Mouse (Mus musculus) cerebellum, adult 11 months (tissue): ENCODE measurements at regions not wholly inside any gene's neighbourhood (a gene's known extent, or its start where the extent isn't known, plus 50 kb on each side); places are given as distances from the start of the nearest gene placed in this dataset.
A peak's percentile ranks its signal among the peaks of the same experiment; 100 is the strongest.
"Not testable (repeated sequence)": the region's sequence is repeated elsewhere in the genome, so short reads cannot be mapped to it uniquely, and the experiment has no call there.

ENCODE experiments used
- DNase-seq: peaks from one replicate; pipeline ENCODE4 v3.0.0; 2022

DNA sequence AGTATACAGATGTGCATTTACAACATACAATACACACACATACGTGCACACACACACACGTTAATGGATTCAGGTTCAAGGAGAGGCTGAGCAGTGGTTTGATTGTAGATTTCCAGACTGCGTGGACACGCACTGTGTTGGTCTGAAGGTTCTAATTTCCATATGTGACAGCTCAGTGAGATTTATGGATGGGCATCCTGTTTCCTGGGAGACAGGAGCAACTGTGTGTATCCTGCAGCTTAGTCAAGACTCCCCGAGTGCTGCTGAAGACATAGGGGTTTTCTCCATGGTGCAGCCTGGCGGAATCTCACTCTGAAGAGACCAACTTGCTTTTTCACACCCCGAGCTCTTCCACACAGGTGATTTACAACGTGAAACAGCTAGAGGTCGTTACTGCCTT, 119.3 kb upstream of the Foxk1 start:
- DNase-seq, result no peak

DNA sequence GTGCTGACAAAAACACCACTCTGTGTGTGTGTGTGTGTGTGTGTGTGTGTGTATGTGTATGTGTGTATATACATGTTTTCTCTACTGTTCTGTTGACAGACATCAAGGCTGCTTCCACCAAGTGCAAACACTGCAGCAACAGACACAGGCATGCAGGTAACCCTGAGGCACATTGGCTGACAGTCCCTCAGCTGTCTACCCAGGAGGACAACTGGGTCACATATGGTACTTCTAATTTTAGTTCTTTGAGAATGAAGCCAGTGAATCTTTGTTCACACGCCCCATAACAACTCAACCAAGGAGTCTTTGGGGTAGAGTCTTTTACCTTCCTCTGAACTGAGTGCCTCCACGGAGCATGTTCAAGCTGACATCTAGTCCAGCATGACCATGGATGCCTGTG, 113.3 kb upstream of the Foxk1 start:
- peak; percentile 3 for DNase-seq

DNA sequence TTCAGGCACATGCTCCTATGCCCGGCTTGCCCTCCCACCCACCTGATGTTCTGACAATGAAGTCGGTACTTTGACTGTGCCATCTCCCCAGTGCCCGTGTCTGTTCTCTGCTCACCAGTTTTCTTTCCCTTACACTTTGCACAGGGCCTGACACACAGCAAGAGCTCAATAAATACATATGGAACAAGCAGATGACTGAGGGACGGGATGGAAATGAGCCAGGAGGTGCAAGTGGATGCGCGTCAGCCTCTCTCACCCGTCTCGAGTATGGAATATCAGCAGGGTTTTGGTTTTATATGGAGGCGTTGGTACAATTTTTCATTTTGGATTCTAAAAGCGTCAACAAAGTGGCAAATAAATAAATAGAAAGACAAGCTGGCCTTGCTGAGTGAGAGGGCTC, 109.8 kb upstream of the Foxk1 start:
- no peak for DNase-seq

DNA sequence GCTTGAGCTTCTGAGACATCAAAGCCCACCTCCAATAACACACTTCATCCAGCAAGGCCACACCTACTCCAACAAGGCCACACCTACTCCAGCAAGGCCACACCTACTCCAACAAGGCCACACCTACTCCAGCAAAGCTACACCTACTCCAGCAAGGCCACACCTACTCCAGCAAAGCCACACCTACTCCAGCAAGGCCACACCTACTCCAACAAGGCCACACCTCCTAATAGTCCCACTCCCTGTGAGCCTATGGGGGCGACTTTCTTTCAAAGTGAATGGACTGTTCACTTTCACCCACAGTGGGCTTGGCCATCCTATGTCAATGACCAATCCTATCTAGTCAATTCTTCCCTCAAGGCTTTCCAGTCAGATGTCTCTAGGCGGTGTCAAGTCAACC, 104.9 kb upstream of the Foxk1 start:
- DNase-seq, result not testable (repeated sequence)

DNA sequence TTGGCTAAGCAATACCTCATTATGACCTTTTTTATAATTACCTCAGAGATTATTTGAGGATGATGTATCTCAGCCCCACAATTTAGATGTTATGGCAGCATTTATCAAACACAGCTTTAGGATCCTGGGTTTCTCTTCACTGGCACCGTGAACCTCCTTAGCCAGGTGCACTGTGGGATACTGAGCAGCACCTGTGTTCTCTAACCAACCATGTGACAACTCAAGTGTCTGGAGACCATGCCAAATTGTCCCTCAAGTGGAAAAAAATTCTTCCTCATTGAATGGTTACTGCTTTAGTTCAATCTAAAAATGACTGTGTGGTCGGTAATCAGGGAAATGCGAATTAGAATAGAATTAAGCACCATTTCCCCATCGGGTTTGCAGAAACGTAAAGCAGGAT, 101.7 kb upstream of the Foxk1 start:
- DNase-seq, result no peak

DNA sequence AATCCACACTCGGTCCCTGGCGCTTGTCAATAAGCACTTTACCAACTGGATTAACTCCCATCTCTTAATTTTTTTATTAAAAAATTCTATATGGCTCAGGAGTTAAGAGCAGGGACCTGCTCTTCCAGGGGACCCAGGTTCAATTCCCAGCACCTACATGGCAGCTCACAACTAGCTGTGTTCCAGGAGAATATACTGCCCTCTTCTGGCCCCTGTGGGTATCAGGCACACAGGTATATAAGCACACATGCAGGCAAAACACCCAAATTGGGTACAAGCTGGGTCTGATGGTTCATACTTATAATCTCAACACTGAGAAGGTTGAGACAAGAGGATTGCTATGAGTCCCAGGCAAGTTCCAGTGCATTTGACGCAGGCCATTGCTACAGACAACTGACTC, 92.8 kb upstream of the Foxk1 start:
- DNase-seq, result no peak

DNA sequence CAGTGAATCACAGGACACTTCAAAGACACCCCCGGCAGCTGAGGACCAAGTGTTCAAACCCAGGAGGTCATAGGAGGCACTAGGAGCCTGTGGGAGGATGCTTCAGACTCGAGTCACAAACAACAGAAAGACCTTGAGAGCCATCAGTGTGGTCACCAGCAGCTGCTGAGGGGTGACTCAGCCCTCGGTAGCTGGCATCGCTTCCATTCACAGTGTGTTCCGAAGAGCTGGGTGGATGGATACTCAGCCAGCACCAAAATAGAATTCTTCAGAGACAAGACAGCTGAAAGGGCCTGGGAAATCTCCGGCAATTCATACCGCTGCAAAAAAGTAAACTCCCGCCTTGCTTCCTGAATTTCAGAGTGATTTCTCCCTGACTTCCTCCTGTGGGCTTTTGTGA, 87.4 kb upstream of the Foxk1 start:
- peak; percentile 11 for DNase-seq

DNA sequence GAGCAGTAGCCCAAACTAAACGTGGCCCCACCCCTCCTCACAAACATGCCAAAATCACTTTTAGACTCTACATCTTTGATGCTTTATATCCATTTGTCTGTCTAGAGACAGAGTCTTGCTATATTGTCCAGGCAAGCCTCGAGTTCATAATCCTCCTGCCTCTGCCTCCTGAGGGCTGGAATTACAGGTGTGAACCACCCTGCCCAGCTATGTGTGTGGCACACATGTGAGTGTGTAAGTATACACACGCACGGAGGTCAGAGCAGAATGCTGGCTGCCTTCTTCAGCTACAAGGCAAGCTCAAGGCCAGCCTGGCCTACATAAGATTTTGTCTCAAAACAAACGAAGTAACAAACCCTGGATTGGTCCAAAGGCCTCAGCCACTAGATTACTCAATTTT, 86.8 kb upstream of the Foxk1 start:
- DNase-seq, result no peak

DNA sequence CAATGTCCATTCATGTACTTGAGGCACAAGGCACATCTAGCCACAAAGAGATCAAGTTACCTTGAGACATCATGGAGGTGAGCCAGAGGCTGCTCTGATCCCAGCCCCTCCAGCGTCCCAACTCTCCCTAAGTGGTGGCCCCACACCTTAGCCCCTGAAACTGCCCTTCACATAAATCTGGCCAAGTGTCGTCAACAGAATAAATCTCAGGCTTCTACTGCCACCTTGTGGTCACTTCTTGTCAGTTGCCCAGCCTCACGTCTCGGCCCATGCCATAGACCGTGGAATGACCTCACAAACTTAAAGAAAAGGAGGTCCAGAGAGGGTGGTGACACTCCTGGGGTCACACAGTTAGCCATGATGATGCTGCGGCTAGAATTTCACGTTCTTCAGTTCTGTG, 82.0 kb upstream of the Foxk1 start:
- peak; percentile 54 for DNase-seq

DNA sequence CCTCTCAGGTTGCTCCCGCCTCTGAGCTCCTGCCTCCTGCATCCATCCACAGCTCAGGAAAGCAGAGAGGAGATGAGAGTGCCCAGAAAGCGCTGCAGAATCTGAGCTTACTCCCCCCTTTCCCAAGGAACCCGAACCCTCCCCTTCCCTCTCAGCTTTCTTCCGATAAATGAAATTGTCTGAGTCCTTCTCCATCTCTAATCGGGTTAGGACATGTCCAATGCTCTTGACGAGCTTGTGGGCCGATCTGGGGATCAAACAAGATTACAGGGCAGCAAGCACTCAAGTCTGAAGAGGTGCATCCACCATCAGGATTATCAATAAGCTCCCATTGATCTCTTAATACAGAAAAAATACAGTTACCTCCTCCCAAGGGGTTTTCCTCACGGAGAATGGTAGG, 80.0 kb upstream of the Foxk1 start:
- no peak for DNase-seq

DNA sequence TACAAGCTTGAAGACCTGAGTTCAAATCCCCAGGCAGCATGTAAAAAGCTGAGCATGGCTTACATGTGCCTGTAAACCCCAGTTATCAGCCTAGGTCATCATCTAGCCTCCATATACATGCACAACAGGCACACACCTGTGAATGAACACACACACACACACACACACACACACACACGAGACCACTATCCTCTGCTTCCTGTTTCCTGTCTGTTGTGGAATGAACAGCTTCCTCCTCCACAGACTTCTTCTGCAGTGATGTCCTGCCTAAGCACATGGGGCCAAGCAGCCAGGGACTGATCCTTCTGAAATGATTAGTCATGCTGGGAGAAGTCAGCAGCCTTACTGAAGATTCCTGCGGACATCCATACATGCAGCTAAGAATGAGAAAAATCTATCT, 76.4 kb upstream of the Foxk1 start:
- no peak for DNase-seq

DNA sequence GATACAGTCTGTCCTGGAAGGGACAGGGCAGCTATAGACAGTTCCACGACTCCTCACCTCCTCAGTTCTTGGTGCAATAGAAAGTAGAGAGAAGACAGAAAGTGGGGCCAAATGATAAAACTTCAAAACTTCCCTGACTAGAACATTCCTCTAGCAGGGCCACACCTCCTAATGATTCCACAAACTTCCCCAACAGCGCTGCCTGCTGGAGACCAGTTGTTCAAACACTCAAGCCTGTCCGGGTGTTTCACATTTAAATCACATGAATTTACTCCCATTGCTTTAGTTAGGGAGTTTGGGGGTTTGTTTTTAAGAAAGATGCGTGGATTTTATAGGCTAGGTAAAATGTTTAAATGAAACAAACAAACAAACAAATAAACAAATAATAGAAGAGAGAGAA, 75.7 kb upstream of the Foxk1 start:
- no peak for DNase-seq

DNA sequence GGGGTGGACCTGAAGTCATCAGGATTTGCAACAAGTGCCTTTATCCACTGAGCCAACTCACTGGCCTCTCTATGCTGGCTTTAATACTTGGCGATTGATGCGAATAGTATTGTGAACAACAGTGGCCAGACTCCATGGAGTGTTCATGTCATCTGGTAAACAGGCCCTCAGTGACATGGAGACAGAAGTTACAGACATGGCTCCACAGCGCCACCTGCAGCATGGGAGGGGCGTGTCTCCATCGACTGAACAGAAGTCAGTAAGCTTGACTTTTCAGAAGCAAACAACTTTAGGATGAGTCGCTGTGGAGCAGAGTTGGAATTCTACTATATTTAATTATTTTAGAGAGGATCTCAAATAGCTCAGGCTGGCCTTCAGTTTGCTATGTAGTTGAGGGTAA, 74.0 kb upstream of the Foxk1 start:
- peak; percentile 4 for DNase-seq

DNA sequence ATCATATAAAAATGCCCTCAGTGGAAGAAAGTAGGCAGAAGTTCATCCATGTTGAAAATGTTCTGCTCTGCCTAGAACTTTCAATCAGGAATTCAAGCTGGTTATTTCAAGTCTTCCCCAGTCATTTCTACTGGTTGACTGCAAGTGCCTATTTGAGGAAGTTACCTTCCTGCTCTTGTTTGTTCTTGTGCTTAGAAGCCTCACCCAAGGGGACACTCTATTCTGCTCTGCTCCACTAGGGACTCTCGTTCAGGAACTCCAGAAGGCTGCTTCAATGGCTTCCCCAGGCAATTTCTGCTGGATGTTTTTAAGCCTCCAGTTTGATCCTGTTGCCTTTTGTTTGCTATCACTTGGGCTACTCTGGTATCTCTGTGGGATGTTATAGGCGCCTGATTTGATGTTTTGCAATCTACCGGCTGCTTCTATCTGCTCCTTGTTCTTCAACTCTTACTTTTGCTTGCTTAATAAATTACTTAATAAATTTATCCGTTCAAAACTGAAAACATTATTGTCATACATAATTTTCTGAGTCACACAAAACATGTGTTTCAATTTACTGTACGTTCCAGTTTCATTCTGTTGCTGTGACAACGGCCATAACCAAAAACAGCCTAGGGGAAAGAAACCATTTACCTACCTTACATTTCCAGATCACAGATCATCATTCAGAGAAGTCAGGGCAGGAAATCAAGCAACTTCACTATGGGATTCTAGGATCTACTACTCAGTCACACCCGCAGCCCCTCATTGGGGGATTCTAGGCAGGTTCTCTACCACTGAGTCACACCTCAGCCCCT, 71.4 kb upstream of the Foxk1 start:
- DNase-seq, result no peak

DNA sequence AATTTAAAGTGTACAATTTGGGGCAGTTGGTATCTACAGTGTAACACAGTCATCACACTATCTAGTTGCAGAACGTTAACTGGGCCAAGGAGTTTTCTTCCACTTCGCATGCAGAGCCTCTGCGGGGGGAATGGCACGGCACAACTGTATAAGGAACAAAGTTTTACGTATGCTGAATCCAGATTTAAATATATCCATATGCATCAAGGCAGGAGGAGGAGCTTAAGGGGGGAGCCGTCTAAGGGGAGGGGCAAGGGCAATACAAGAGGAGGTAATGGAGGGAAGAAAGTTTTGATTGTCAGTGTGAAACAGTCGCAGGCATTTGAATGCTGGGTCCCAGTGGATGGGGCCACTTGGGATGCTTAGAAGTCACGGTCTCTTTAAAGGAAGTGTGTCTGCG, 68.6 kb upstream of the Foxk1 start:
- no peak for DNase-seq

DNA sequence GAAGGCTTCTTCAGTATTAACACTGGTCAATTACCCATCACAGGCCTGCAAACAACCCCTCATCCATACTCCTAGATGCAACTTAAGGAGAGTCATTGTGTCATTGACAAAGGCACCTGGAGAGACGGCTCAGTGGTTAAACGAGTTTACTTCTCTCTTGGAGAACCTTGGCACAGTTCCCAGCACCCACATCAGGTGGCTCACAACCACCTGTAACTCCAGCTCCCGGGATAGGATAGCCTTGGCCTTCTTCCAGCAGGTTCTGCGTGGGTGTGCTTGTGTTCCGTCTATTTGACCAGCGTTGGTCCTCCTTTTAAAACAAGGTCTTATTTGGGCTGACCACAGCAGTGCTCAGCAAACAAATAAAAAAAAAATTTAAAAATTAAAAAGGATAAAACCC, 63.9 kb upstream of the Foxk1 start:
- no peak for DNase-seq

DNA sequence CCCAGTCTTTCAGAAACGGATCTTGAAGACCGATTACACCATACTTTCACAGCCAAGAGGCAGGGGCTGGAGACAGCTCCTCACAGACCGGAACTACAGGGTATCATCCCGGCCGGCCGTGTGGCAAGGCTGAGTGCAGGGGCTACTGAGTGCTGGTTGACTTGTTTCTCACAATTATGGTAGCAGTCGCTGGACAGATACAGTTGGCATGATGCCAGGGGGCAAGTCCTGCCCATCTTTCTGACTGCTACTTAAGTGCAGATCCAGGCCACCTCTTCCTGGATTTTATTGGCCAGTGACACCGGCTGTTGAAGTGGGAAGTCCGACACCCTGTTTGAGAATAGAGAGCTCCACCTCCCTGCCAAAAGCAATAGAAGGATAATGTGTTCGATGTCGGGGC, 63.2 kb upstream of the Foxk1 start:
- DNase-seq, result no peak

DNA sequence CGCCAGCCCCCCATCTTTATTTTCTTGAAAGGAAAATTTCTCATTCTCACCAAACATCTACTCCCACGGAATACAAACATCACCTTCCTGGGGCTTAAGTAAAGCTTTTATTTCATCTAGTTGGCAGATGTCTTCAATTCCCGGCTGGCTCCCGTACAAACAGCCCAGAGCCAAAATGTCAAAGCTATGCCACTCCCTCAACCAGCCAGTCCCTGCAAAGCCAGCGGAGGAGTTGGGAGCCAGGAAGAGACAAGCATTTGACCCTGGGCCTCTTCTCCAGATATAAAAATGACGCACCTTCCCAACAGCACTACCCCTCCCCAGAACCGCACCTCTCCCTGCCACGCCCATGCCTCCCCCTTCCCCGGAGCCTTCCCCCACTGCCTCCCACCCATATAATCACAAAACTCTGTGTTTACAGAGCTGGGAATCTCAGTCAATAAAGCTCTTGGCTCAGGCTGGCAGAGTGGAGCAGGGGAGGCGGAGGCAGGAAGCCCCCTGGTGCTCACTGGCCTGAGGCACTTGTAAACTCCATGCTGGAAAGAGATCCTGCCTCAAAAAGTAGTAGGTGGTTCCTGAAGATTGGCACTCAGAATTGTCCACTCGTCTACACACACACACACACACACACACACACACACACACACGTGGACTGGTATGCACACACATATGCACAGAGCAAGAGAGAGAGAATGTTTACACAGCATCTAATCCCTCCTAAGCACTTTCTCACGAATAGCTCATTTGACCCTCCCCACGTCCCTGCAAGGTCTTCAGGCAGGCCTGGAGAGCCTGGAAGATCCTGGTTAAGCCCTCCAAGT, 60.9 kb upstream of the Foxk1 start:
- no peak for DNase-seq

DNA sequence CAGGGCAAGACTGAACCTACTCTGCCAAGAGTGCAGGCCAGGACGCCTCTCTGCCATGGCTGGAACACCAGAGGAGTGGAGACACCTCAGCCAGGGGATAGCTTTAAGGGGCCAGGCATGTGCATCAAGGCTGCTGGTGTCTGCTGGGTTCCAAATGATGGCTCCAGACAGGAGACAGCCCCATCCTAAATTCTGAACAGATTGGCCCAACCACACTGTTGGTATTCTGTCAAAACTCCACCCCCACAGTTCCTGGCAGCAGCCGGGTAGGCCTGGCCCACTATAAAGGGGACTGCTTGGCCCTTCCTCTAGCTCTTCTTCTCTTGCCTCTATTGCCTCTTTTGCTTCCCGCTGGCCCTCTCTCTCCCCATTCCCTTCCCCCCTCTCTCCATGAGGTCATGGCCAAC, 60.3 kb upstream of the Foxk1 start:
- no peak for DNase-seq

DNA sequence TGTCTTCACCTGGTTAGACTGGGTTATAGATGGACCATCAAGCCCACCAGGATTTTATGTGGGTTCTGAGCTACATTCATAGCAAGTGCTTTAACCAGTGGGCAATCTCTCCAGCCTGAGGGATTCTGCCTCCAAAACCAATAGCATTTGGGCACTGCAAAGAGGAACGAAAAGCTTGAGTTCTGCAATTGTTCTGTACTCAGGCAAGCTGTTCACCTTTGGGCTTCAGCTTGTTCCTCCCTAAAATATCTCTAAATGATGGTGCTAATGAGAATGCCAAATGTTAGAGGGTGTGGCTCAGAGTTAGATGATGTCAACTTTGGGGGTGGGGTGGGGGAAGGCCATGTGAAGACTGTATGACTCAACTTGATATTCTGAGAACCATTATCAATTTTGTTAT, 54.8 kb upstream of the Foxk1 start:
- DNase-seq, result no peak

DNA sequence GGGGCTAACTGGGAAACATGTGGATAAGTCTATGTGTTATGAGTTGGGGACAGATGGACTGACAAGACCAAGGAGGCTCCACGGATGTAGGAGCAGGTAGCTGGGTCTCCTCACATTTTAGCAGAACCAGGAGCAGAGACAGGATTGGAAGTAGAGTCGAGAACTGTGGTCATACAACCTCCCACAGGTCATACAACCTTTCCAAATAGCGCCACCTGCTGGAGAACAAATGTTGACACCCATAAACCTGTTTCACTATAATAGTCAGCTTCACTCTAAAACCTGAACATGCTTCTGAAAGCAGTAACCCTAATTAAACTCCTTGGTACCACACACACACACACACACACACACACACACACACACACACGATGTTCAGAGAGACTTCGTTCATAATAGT, 50.7 kb upstream of the Foxk1 start:
- no peak for DNase-seq
